Mouse (Mus musculus) liver, postnatal 0 days (tissue): ENCODE data around the gene Trpm1.

Experiments
- CTCF ChIP-seq: sonication (generic); IDR thresholded peaks from 2 replicates; pipeline ENCODE4 v1.5.1; 2016; ENCODE audit warnings: antibody characterized with exemption, low read depth
- EP300 ChIP-seq: IDR thresholded peaks from 2 replicates; pipeline ENCODE4 v1.6.1; 2016; ENCODE audit warnings: antibody characterized with exemption, low read depth, mild to moderate bottlenecking

DNA sequence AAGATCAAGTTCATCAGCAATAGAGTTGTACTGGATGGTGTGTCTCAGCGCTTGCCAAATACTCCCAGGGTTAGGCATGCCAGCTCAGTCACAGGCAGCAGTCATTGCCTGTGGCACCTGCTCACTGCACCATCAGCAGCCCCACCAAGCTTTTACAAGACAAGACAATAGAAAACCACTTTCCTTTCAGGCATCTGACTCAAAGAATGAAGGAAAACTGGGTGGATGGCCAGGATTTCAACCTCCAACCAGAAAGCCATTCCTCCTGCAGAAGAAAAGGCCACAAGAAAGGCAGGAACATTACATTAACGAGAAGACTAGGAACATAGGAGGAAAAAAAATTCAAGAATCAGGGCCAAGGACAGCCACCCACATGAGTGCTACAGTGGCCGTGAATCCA, 100.1 kb downstream of the Trpm1 start:
- TF ChIP-seq CTCF (no peak), EP300 (no peak)
